Mouse (Mus musculus): Measurements from ENCODE around the gene Bpifc.

Gene Bpifc

GRCm38 (mm10) chr10:86011172-86011571, 523 bp downstream of the Bpifc start:
- no peak for DNase-seq (ENCODE audit: extremely low spot score)

DNA sequence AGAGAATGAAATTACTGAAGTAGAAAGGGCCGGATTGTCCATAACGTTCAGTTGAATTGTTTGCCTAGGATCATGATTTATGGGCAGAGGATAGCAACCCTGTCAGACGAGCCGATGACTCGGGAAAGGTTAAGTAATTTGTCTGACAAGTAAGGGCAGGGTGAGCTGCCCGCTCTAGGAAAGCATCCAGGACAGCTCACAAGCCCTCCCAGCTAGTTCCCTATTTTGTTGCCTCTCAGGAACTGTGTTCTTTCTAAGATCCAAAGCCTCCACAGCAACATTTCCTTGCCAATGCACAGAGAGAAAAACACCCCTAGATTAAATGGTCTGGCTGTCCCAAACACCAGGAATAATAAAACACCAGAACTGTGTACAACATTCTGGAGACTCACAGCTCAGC, 1.1 kb downstream of the Bpifc start:
- DNase-seq (ENCODE audit: extremely low spot score), result no peak

GRCm38 (mm10) chr10:86009688-86010087, 2.0 kb downstream of the Bpifc start:
- no peak for DNase-seq (ENCODE audit: extremely low spot score)

DNA sequence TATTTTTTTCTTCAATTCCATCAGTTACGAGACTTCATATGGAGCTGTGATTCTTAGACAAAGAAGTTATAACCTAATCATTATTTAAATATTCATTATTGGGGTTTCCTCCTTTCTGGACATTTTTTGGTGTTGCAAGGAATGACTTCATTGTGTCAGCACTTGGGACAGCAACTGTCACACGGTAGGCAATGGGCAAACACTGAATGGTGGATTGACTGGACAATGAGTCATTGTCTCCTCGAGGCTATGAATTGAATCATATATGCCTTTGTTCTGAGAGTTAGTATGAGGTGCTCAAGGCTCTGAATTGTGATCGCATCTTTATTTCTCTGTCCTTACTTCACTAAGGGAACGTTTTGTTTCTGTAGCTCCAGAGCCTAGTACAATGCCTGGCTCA, 5.2 kb downstream of the Bpifc start:
- no peak for DNase-seq (ENCODE audit: extremely low spot score)

DNA sequence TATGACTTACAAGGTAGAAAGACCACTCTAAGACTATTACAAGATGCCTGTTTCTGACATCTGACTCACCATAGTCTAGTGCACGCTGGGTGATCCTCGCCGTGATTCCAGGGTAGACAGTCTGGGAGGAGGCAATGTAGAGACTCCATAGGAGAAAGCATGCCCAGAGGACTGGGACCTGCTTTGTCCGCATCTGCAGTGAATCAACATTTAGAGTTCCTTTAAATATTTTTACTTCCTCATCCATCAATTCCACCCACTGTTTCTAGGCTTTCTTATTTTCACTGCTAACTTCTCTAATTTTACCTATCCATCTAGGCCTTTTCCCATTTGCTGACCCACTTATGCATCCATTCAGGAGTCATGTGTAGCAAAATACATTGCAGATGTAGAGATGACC, 11.2 kb downstream of the Bpifc start:
- DNase-seq (ENCODE audit: extremely low spot score), result no peak

- DNase-seq (ENCODE audit: extremely low spot score), result no peak
Measured at GRCm38 (mm10) chr10:85994543-85995104, 17.1 kb downstream of the Bpifc start.

- no peak for DNase-seq (ENCODE audit: extremely low spot score)
Measured at GRCm38 (mm10) chr10:85993836-85994235, 17.9 kb downstream of the Bpifc start.

GRCm38 (mm10) chr10:85992412-85992811, 19.3 kb downstream of the Bpifc start:
- DNase-seq (ENCODE audit: extremely low spot score), result no peak

GRCm38 (mm10) chr10:85989412-85990115, 22.1 kb downstream of the Bpifc start:
- no peak for DNase-seq (ENCODE audit: extremely low spot score)

DNA sequence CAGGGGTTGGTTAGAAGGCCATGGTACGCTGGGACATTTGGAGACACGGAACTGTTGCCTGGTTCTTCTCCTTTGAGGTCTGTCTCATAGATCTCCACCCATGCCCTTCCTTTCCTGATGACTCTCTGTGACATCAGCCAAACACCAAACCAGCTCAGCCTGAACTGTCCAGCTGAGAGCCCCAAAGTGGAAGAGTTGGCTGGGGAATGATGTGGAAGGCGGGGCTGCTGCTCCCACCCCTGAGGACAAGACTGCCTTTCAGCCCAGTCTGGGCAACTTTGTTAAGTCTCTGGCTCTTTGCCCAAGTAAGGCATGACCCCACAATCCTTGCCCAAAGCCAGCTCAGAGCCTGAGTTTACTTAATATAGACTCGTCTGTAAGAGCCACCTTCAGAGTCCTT, 38.8 kb downstream of the Bpifc start:
- no peak for DNase-seq (ENCODE audit: extremely low spot score)

GRCm38 (mm10) chr10:85971826-85972225, 39.9 kb downstream of the Bpifc start:
- DNase-seq (ENCODE audit: extremely low spot score), result no peak

DNA sequence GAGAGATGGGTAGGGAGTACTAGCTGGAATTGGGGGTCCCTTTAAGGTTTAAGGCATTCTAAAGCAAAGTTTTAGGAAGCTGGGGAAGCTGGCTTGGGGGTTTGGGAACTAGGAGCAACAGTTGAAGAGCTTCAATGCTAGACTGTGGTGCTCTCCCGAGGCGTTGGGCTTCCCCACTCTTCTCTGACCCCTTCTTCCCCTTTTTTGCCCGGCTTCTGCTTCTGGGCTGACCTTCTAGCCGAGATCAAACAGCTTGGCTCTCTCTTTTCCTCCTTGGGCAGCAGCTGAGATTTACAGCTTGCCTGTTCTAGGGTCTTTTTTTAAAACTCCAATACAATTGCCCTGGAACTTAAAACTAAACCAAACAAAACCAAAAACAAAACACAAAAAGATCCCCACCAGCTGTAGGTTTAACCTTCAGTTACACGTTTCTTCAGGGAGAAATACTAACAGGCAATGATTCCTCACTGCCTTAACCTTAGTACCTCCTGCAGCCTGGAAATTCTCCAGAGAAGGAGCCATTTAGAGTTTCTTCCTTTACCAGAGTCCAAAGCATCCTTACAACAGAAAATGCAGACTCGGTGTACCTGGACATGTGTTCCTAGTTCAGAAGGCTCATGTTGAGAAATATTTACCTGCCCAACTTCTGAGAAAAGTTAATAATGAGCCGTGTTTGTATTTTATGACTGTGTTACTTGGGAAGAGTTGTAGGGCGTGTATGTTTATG, 41.6 kb downstream of the Bpifc start:
- no peak for DNase-seq (ENCODE audit: extremely low spot score)

DNA sequence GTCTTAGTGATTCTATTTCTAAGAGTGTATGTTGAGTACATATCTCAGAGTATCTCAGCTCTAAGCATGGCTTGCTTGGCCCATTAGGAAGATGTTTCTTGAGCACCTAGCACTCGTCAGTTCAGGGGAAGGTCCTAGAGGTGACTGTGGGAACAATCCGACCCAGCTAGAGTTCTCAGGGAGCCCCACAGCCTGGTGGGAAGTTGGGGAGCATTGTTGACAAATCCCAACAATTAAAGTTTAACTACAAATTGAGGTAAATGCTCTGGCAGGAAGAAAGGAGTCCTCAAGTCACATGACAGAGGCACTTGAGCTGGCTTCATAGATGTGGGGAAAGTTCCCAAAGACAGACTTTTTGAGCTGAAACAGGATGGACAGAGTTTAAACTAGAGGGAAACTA, 43.0 kb downstream of the Bpifc start:
- DNase-seq (ENCODE audit: extremely low spot score), result no peak

DNA sequence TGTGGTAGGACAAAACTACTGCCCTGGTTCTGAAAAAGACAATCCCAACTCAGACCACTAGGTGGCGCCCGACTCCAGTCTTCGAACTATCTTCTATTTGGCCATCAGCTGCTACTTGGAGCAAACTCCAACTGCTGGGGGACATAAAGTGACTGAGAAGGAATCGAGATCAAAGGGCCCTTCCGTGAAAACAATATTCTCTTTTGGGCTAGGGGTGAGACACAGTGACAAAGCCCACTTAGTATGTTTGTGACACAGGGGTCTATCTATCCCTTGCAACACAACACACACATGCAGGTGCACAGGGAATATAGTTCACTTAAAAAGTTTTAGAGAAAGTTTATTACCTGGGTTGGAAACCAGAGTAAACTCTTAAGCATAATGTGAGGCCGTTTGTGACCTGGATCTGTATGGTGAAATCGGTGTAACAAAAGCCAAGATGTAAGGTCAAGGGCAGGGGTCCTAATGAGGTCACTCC, 43.5 kb downstream of the Bpifc start:
- DNase-seq (ENCODE audit: extremely low spot score), result peak; percentile 80

DNA sequence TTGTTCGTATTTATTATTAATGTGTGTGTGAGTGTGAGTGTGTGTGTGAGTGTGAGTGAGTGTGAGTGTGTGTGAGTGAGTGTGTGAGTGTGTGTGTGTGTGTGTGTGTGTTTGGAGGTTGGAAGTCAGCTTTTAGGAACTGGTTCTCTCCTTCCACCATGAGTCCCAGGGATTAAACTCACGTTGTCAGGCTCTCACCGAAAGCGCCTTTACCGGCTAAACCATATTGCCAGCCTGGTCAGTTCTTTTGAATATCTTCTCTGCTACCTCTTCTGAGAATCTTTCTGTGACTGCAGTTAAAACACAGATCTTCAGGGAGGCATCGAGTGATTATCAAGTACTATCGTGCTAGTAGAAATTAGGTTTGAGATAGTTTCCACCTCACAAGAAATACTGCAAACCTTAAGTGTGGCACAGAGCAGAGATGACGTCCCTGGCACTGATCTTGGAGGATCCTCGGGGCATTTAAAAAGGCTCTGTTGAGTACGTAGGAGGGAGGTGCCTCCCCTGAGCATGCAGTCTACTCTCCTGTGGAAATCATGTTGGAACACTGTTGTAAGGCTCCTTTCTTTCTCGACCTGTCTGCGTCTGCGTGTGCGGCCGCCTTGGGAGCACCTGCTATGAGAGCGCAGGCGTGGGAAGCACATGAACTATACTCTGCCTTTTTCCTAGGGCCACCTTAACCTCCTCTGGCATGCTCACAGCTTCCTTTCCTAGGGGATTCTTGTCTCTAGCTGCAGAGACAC, 44.1 kb downstream of the Bpifc start:
- no peak for DNase-seq (ENCODE audit: extremely low spot score)

- DNase-seq (ENCODE audit: extremely low spot score), result no peak
Measured at GRCm38 (mm10) chr10:85966476-85966875, 45.2 kb downstream of the Bpifc start.

DNA sequence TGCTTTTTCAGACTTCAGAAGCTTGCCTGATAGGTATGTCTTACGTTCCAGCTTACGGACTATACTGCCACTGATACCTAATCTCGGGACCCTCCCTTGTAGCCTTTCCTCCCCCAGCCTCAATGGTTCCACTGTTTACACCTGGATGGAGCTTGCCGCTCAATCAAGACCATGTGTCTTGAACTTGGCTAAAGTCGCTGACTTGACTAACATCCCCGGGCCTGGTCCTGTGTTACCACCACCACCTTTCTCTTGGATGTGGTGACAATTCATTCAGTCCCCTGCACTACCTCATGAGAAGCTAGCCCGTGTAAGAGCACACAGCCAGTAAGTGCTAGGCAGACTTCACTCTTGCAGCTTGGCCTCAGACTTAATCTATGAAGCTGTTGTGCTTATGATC, 47.4 kb downstream of the Bpifc start:
- no peak for DNase-seq (ENCODE audit: extremely low spot score)

- DNase-seq (ENCODE audit: extremely low spot score), result no peak
Measured at GRCm38 (mm10) chr10:85962897-85963296, 48.8 kb downstream of the Bpifc start.

GRCm38 (mm10) chr10:85957464-85957950, 54.2 kb downstream of the Bpifc start, which contains the start of gene Rtcb:
Rtcb (minus strand) TSS chr10:85957823.
- DNase-seq (ENCODE audit: extremely low spot score), result peak; percentile 92

GRCm38 (mm10) chr10:85956871-85957419, 54.8 kb downstream of the Bpifc start:
- no peak for DNase-seq (ENCODE audit: extremely low spot score)

GRCm38 (mm10) chr10:85954429-85954828, 57.3 kb downstream of the Bpifc start:
- DNase-seq (ENCODE audit: extremely low spot score), result no peak

GRCm38 (mm10) chr10:85953401-85953800, 58.3 kb downstream of the Bpifc start:
- no peak for DNase-seq (ENCODE audit: extremely low spot score)
